Mouse (Mus musculus) spleen, adult 12 weeks (tissue): Measurements from ENCODE around the gene Acr.

Source experiments
- DNase-seq: peaks from one replicate; pipeline ENCODE4 v3.0.0; 2022; ENCODE audit warnings: low spot score

Acr gene

GRCm38 (mm10) chr15:89568114-89568513 is at the start of gene Acr:
Acr (plus strand) TSS chr15:89568326.
- no peak for DNase-seq

GRCm38 (mm10) chr15:89521951-89522350 is 46.2 kb upstream of the Acr start:
- no peak for DNase-seq

GRCm38 (mm10) chr15:89522566-89523282 is 45.4 kb upstream of the Acr start:
- DNase-seq, result no peak

- DNase-seq, result no peak
These were observed 44.8 kb upstream of the Acr start for GRCm38 (mm10) chr15:89523283-89523832.

- no peak for DNase-seq
These were observed 44.0 kb upstream of the Acr start for GRCm38 (mm10) chr15:89524001-89524571.

- no peak for DNase-seq
These were observed 43.3 kb upstream of the Acr start for GRCm38 (mm10) chr15:89524611-89525415.

GRCm38 (mm10) chr15:89525464-89525863 is 42.7 kb upstream of the Acr start:
- DNase-seq, result no peak

- no peak for DNase-seq
These were observed 42.2 kb upstream of the Acr start for GRCm38 (mm10) chr15:89525896-89526295.

- DNase-seq, result no peak
These were observed 41.3 kb upstream of the Acr start for GRCm38 (mm10) chr15:89526776-89527325.

GRCm38 (mm10) chr15:89527466-89527865 is 40.7 kb upstream of the Acr start:
- no peak for DNase-seq

GRCm38 (mm10) chr15:89528201-89528850 is 39.8 kb upstream of the Acr start:
- DNase-seq, result no peak

GRCm38 (mm10) chr15:89528923-89529322 is 39.2 kb upstream of the Acr start:
- no peak for DNase-seq

- DNase-seq, result peak; percentile 9
These were observed 37.8 kb upstream of the Acr start for GRCm38 (mm10) chr15:89530336-89530735.

- no peak for DNase-seq
These were observed 36.7 kb upstream of the Acr start for GRCm38 (mm10) chr15:89531399-89531798.

GRCm38 (mm10) chr15:89532026-89532923 is 35.9 kb upstream of the Acr start:
- no peak for DNase-seq

GRCm38 (mm10) chr15:89532924-89533842 is 34.9 kb upstream of the Acr start:
- no peak for DNase-seq

- DNase-seq, result no peak
These were observed 34.3 kb upstream of the Acr start for GRCm38 (mm10) chr15:89533843-89534207.

GRCm38 (mm10) chr15:89544171-89544570 is 24.0 kb upstream of the Acr start:
- no peak for DNase-seq

GRCm38 (mm10) chr15:89547321-89547720 is 20.8 kb upstream of the Acr start:
- DNase-seq, result no peak
